Mouse (Mus musculus) MEL (cell line): ENCODE results near the gene Gatad2b. TPM values are rescaled to one million over a fixed set of nuclear protein-coding genes. Genes with fewer than 3 reads are reported as not detected.

Source experiments
- DNase-seq: peaks from one replicate; pipeline ENCODE4 v3.0.0; 2011; ENCODE audit warnings: low read depth, low spot score
- H3K27ac ChIP-seq: 2 replicates; pipeline ENCODE4 v1.5.1; 2012; ENCODE audit warnings: low read depth, mild to moderate bottlenecking, control low read depth, low read length, moderate library complexity; ENCODE audit not compliant: control insufficient read depth
- H3K27me3 ChIP-seq, 2 experiments: fragments of 150-350 bp in 1 of 2; sonication (generic) in 1 of 2; 2 replicates each; pipeline ENCODE4 v1.6.1; 2012; ENCODE audit warnings: low read length in 2 of 2, mild to moderate bottlenecking in 2 of 2, improper control_type of control experiment in 1 of 2, moderate library complexity in 1 of 2; ENCODE audit not compliant: insufficient read depth in 2 of 2, control insufficient read depth in 1 of 2
- H3K36me3 ChIP-seq, 2 experiments: 2 replicates each; pipeline ENCODE4 v1.6.1; 2012 to 2014; ENCODE audit warnings: low read length in 2 of 2, improper control_type of control experiment in 1 of 2, inconsistent platforms in 1 of 2, mild to moderate bottlenecking in 1 of 2; ENCODE audit not compliant: insufficient read depth in 2 of 2, control insufficient read depth in 1 of 2
- H3K4me1 ChIP-seq, 2 experiments: fragments of 150-350 bp in 1 of 2; sonication (generic) in 1 of 2; 2 replicates each; pipeline ENCODE4 v1.6.1; 2012; ENCODE audit warnings: low read length in 2 of 2, improper control_type of control experiment in 1 of 2, mild to moderate bottlenecking in 1 of 2; ENCODE audit not compliant: insufficient read depth in 2 of 2, control insufficient read depth in 1 of 2
- H3K4me3 ChIP-seq, 2 experiments: fragments of 150-350 bp in 1 of 2; sonication (generic) in 1 of 2; 2 replicates each; pipeline ENCODE4 v1.5.1; 2012; ENCODE audit warnings: low read depth in 2 of 2, low read length in 2 of 2, mild to moderate bottlenecking in 2 of 2, moderate library complexity in 2 of 2, control low read depth in 1 of 2, improper control_type of control experiment in 1 of 2; ENCODE audit not compliant: control insufficient read depth in 1 of 2, insufficient read depth in 1 of 2
- H3K79me2 ChIP-seq: 2 replicates; pipeline ENCODE4 v1.6.1; 2012; ENCODE audit warnings: mild to moderate bottlenecking, low read length, moderate library complexity; ENCODE audit not compliant: control insufficient read depth, poor library complexity, insufficient read depth
- H3K9ac ChIP-seq: 2 replicates; pipeline ENCODE4 v1.6.1; 2012; ENCODE audit warnings: low read depth, mild to moderate bottlenecking, control low read depth, low read length, moderate library complexity; ENCODE audit not compliant: control insufficient read depth, poor library complexity, severe bottlenecking
- H3K9me3 ChIP-seq: fragments of 150-350 bp; sonication (generic); replicated peaks from 2 replicates; pipeline ENCODE4 v1.6.1; 2012; ENCODE audit warnings: mild to moderate bottlenecking, low read length, improper control_type of control experiment, moderate library complexity; ENCODE audit not compliant: insufficient read depth
- BHLHE40 ChIP-seq: IDR thresholded peaks from 2 replicates; pipeline ENCODE4 v1.6.1; 2012; ENCODE audit warnings: low read depth, mild to moderate bottlenecking, inconsistent platforms, low read length, improper control_type of control experiment, borderline replicate concordance
- E2F4 ChIP-seq: IDR thresholded peaks from 2 replicates; pipeline ENCODE4 v1.6.1; 2011; ENCODE audit warnings: low read depth, low read length, improper control_type of control experiment, borderline replicate concordance
- ELF1 ChIP-seq: IDR thresholded peaks from 2 replicates; pipeline ENCODE4 v1.6.1; 2014; ENCODE audit warnings: low read depth, mild to moderate bottlenecking, inconsistent platforms, low read length, improper control_type of control experiment, moderate library complexity
- EP300 ChIP-seq, 2 experiments: IDR thresholded peaks; 2 replicates each; pipeline ENCODE4 v1.6.1; 2011; ENCODE audit warnings: improper control_type of control experiment in 2 of 2, low read length in 2 of 2, low read depth in 1 of 2, mild to moderate bottlenecking in 1 of 2
- KAT2A ChIP-seq: conservative IDR thresholded peaks from 2 replicates; pipeline ENCODE4 v1.6.1; 2012; ENCODE audit warnings: low read depth, low read length, improper control_type of control experiment, inconsistent platforms
- MAFK ChIP-seq: IDR thresholded peaks from 2 replicates; pipeline ENCODE4 v1.6.1; 2011; ENCODE audit warnings: low read depth, mild to moderate bottlenecking, low read length, improper control_type of control experiment, borderline replicate concordance
- MEF2A ChIP-seq: IDR thresholded peaks from 2 replicates; pipeline ENCODE4 v1.6.1; 2014; ENCODE audit warnings: low read depth, mild to moderate bottlenecking, inconsistent platforms, low read length, improper control_type of control experiment; ENCODE audit not compliant: poor library complexity, insufficient replicate concordance, severe bottlenecking; ENCODE audit errors: extremely low read depth
- MXI1 ChIP-seq: IDR thresholded peaks from 2 replicates; pipeline ENCODE4 v1.6.1; 2011; ENCODE audit warnings: mild to moderate bottlenecking, low read depth, low read length, improper control_type of control experiment
- NELFE ChIP-seq: IDR thresholded peaks from 2 replicates; pipeline ENCODE4 v1.6.1; 2011; ENCODE audit warnings: low read depth, low read length, improper control_type of control experiment
- NRF1 ChIP-seq: IDR thresholded peaks from 2 replicates; pipeline ENCODE4 v1.6.1; 2014; ENCODE audit warnings: low read depth, mild to moderate bottlenecking, inconsistent platforms, low read length, improper control_type of control experiment, moderate library complexity; ENCODE audit not compliant: poor library complexity, insufficient read depth, severe bottlenecking
- POLR2A ChIP-seq, 2 experiments: IDR thresholded peaks; 2 replicates each; pipeline ENCODE4 v1.6.1; 2011 to 2012; ENCODE audit warnings: low read length in 2 of 2, mild to moderate bottlenecking in 2 of 2, control low read depth in 1 of 2, improper control_type of control experiment in 1 of 2, low read depth in 1 of 2, moderate library complexity in 1 of 2; ENCODE audit not compliant: control insufficient read depth in 1 of 2, insufficient read depth in 1 of 2, poor library complexity in 1 of 2
- TBP ChIP-seq: IDR thresholded peaks from 2 replicates; pipeline ENCODE4 v1.8.0; 2011; ENCODE audit warnings: low read depth, low read length, improper control_type of control experiment
- TCF12 ChIP-seq: IDR thresholded peaks from 2 replicates; pipeline ENCODE4 v1.6.1; 2014; ENCODE audit warnings: low read depth, mild to moderate bottlenecking, inconsistent platforms, low read length, improper control_type of control experiment, moderate library complexity
- USF2 ChIP-seq, 2 experiments: IDR thresholded peaks; 2 replicates each; pipeline ENCODE4 v1.6.1; 2011 to 2012; ENCODE audit warnings: improper control_type of control experiment in 2 of 2, low read length in 2 of 2, borderline replicate concordance in 1 of 2, inconsistent platforms in 1 of 2, low read depth in 1 of 2, mild to moderate bottlenecking in 1 of 2; ENCODE audit not compliant: insufficient read depth in 1 of 2
- ZKSCAN1 ChIP-seq: IDR thresholded peaks from 2 replicates; pipeline ENCODE4 v1.6.1; 2012; ENCODE audit warnings: low read depth, mild to moderate bottlenecking, inconsistent platforms, low read length, improper control_type of control experiment, moderate library complexity
- ZNF384 ChIP-seq: IDR thresholded peaks from 2 replicates; pipeline ENCODE4 v1.6.1; 2012; ENCODE audit warnings: low read depth, mild to moderate bottlenecking, inconsistent platforms, low read length, improper control_type of control experiment
- polyA plus RNA-seq, 2 experiments: library from polyadenylated mRNA; stranded (reverse) in 1 of 2; unstranded in 1 of 2; fragments of >175 nt in 1 of 2; fragments of >200 nt in 1 of 2; gene quantifications; 2 replicates each; pipeline versions ENCODE4 v1.2.1 to v1.2.4; 2012; ENCODE audit warnings: low replicate concordance in 2 of 2, low read depth in 1 of 2; ENCODE audit not compliant: insufficient read length in 2 of 2, insufficient read depth in 1 of 2, missing spikeins in 1 of 2
- total RNA-seq: library from RNA; depleted of rRNA; stranded (reverse); fragments of 300-350 nt; gene quantifications from 2 replicates; pipeline ENCODE4 v1.2.3, GENCODE M21; 2012

The Gatad2b gene
- total and polyA plus RNA-seq, 3 experiments = 9.1 to 37.6 TPM; not detected in 1

DNA sequence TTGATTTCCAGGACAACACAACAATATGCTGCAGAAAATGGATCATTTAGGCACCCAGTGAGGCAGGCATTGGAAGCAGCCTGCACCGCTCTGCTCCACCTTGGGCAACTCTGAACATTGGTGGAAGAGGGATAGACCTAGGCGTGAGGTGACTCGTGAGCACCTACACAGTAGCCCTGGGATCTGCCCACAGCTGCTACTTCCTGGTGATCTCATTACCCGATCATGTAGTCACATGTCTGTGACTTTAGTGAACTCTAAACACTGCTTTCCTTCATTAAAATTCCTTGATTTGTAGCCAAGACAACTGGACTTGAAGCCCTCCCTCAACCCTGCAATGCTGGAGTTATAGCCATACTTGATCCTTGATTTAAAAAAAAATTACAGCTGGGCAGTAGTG lies 81.4 kb downstream of the Gatad2b start:
- TF ChIP-seq MAFK (no peak), BHLHE40 (no peak)
- Histone ChIP-seq H3K9me3 (no peaks in the 10 kb centered on the region), H3K27ac (no peak overlapping the region), H3K4me1 (peaks cover 0 to 6% of the 10 kb centered on the region in 2 experiments; a peak in 3 of 4 replicates), H3K27me3 (no peaks in the 10 kb centered on the region), H3K4me3 (no peak overlapping the region), H3K79me2 (no peaks in the 10 kb centered on the region), H3K9ac (no peak overlapping the region), H3K36me3 (no peaks in the 10 kb centered on the region)
- DNase-seq = no peak

DNA sequence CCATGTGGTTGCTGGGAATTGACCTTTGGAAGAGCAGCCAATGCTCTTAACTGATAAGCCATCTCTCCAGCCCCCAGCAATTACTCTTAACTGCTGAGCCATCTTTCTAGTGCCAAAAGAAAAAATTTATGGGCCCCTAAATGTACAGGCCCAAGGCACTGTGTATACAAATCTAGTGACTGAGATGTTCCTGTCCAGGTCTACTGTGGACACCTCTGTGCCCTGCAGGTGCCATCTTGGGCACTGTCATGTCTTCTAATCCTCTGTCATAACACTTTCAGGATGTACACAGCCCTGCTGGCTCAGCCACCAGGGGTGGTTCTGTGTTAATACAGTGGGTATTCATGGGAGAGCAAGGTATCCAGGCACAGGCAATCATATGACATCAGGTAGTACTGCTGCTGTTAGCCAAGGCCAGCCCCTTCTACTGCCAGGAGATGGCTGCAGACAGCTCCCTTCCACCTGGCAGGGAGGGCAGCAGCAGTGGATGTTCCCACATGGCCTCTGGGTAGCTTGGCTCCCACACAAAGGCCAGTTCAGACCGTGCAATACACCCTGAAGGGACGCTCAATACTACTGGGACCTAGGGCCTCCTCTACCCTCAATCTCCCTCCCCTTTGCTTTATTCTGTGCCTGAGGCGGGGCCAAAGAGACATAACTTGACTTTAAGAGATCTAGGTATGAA lies 82.7 kb downstream of the Gatad2b start:
- H3K9ac ChIP-seq = no peak overlapping the region
- DNase-seq = no peak
- no peaks in the 10 kb centered on the region for H3K9me3 ChIP-seq
- no peaks in the 10 kb centered on the region for H3K36me3 ChIP-seq
- no peak overlapping the region for H3K27ac ChIP-seq
- H3K4me3 ChIP-seq = no peak overlapping the region
- no peaks in the 10 kb centered on the region for H3K79me2 ChIP-seq
- no peaks in the 10 kb centered on the region for H3K27me3 ChIP-seq
- H3K4me1 ChIP-seq = peaks cover 0 to 6% of the 10 kb centered on the region in 2 experiments; a peak in 3 of 4 replicates
- TF ChIP-seq TBP (no peak), TCF12 (no peak), ELF1 (no peak), USF2 (IDR thresholded peaks at IDR 0.05; ENCODE audit: borderline replicate concordance in 1 of 2, insufficient read depth in 1 of 2, low read depth in 1 of 2, low read length in 2 of 2) (no peak), E2F4 (no peak), ZNF384 (no peak), MXI1 (no peak), POLR2A (IDR thresholded peaks at IDR 0.05; ENCODE audit: control insufficient read depth in 1 of 2, insufficient read depth in 1 of 2, low read depth in 1 of 2, low read length in 2 of 2, poor library complexity in 1 of 2) (no peak), BHLHE40 (no peak), EP300 (IDR thresholded peaks at IDR 0.05; ENCODE audit: low read depth in 1 of 2, low read length in 2 of 2) (no peak), MEF2A (no peak), NRF1 (no peak), KAT2A (no peak), ZKSCAN1 (no peak), NELFE (no peak)
